Mouse (Mus musculus): Measurements from ENCODE around the gene Nf2. TPM values are rescaled to one million over a fixed set of nuclear protein-coding genes. Genes with fewer than 3 reads are reported as not detected.

Nf2 gene
- polyA plus RNA-seq, 1 experiment, result 56.1 TPM

GRCm38 (mm10) chr11:4881087-4881486 lies 31.8 kb upstream of the Nf2 start:
- Histone ChIP-seq H3K27me3 (ENCODE audit: control insufficient read depth, insufficient read depth, low read length) (no peaks in the 10 kb centered on the region), H3K4me1 (replicated peaks; ENCODE audit: control insufficient read depth, insufficient read depth, low read length) (no peaks in the 10 kb centered on the region), H3K36me3 (ENCODE audit: control insufficient read depth, insufficient read depth, low read length) (no peaks in the 10 kb centered on the region), H3K4me3 (ENCODE audit: control insufficient read depth, insufficient read depth, low read length) (no peak overlapping the region), H3K27ac (ENCODE audit: control insufficient read depth, insufficient read depth, low read length) (no peak overlapping the region)
- WGBS, result 94% methylated on average over 4 of the region's 4 CpGs
- no peak for TF ChIP-seq POLR2A (IDR thresholded peaks at IDR 0.05; ENCODE audit: control insufficient read depth, extremely low read depth, insufficient read depth, low read length, poor library complexity)
- TF ChIP-seq CTCF (IDR thresholded peaks at IDR 0.05; ENCODE audit: borderline replicate concordance, control insufficient read depth, extremely low read depth, insufficient read depth, low read length, poor library complexity), result no peak
- no peak for DNase-seq

- TF ChIP-seq CTCF (IDR thresholded peaks at IDR 0.05; ENCODE audit: borderline replicate concordance, control insufficient read depth, extremely low read depth, insufficient read depth, low read length, poor library complexity) (no peak), POLR2A (IDR thresholded peaks at IDR 0.05; ENCODE audit: control insufficient read depth, extremely low read depth, insufficient read depth, low read length, poor library complexity) (peak; percentile 26; the same call in 1 of the 2 replicates)
- H3K27ac ChIP-seq (ENCODE audit: control insufficient read depth, insufficient read depth, low read length), result no peak overlapping the region
- no peaks in the 10 kb centered on the region for H3K27me3 ChIP-seq (ENCODE audit: control insufficient read depth, insufficient read depth, low read length)
- peak overlapping the region; percentile 90 for H3K4me3 ChIP-seq (ENCODE audit: control insufficient read depth, insufficient read depth, low read length)
- H3K36me3 ChIP-seq (ENCODE audit: control insufficient read depth, insufficient read depth, low read length), result no peaks in the 10 kb centered on the region
- peaks cover 20% of the 10 kb centered on the region for H3K4me1 ChIP-seq (replicated peaks; ENCODE audit: control insufficient read depth, insufficient read depth, low read length)
- WGBS, result 18% methylated on average over 10 of the region's 10 CpGs
- peak; percentile 4 for DNase-seq
Observed at GRCm38 (mm10) chr11:4874551-4874950, 25.2 kb upstream of the Nf2 start.

GRCm38 (mm10) chr11:4873755-4874475 lies 24.6 kb upstream of the Nf2 start, which contains the start of gene Nipsnap1:
TSS of gene Nipsnap1 (plus strand) at chr11:4873951.
- peak; percentile 89 for DNase-seq
- H3K36me3 ChIP-seq (ENCODE audit: control insufficient read depth, insufficient read depth, low read length), result no peaks in the 10 kb centered on the region
- TF ChIP-seq POLR2A (IDR thresholded peaks at IDR 0.05; ENCODE audit: control insufficient read depth, extremely low read depth, insufficient read depth, low read length, poor library complexity), result peak; percentile 62
- peak; percentile 42; the same call in 1 of the 2 replicates for TF ChIP-seq CTCF (IDR thresholded peaks at IDR 0.05; ENCODE audit: borderline replicate concordance, control insufficient read depth, extremely low read depth, insufficient read depth, low read length, poor library complexity)
- peak within 1 kb of the TSS; percentile 90 for H3K4me3 ChIP-seq (ENCODE audit: control insufficient read depth, insufficient read depth, low read length)
- no peak within 1 kb of the TSS for H3K27ac ChIP-seq (ENCODE audit: control insufficient read depth, insufficient read depth, low read length)
- H3K27me3 ChIP-seq (ENCODE audit: control insufficient read depth, insufficient read depth, low read length), result no peaks in the 10 kb centered on the region
- WGBS, result 1% methylated on average over 30 of the region's 30 CpGs
- H3K4me1 ChIP-seq (replicated peaks; ENCODE audit: control insufficient read depth, insufficient read depth, low read length), result peaks cover 20% of the 10 kb centered on the region

GRCm38 (mm10) chr11:4865645-4866251 lies 16.4 kb upstream of the Nf2 start:
- Histone ChIP-seq H3K4me1 (replicated peaks; ENCODE audit: control insufficient read depth, insufficient read depth, low read length) (no peaks in the 10 kb centered on the region), H3K27me3 (ENCODE audit: control insufficient read depth, insufficient read depth, low read length) (no peaks in the 10 kb centered on the region), H3K27ac (ENCODE audit: control insufficient read depth, insufficient read depth, low read length) (no peak overlapping the region), H3K4me3 (ENCODE audit: control insufficient read depth, insufficient read depth, low read length) (no peak overlapping the region), H3K36me3 (ENCODE audit: control insufficient read depth, insufficient read depth, low read length) (no peaks in the 10 kb centered on the region)
- WGBS, result 56% methylated on average over 10 of the region's 10 CpGs
- TF ChIP-seq CTCF (IDR thresholded peaks at IDR 0.05; ENCODE audit: borderline replicate concordance, control insufficient read depth, extremely low read depth, insufficient read depth, low read length, poor library complexity), result no peak
- no peak for TF ChIP-seq POLR2A (IDR thresholded peaks at IDR 0.05; ENCODE audit: control insufficient read depth, extremely low read depth, insufficient read depth, low read length, poor library complexity)
- peak; percentile 68 for DNase-seq

- 95% methylated on average over 1 of the region's 1 CpGs for WGBS
- H3K27ac ChIP-seq (ENCODE audit: control insufficient read depth, insufficient read depth, low read length), result no peak overlapping the region
- TF ChIP-seq POLR2A (IDR thresholded peaks at IDR 0.05; ENCODE audit: control insufficient read depth, extremely low read depth, insufficient read depth, low read length, poor library complexity) (no peak), CTCF (IDR thresholded peaks at IDR 0.05; ENCODE audit: borderline replicate concordance, control insufficient read depth, extremely low read depth, insufficient read depth, low read length, poor library complexity) (no peak)
- no peaks in the 10 kb centered on the region for H3K4me1 ChIP-seq (replicated peaks; ENCODE audit: control insufficient read depth, insufficient read depth, low read length)
- no peak for DNase-seq
- H3K27me3 ChIP-seq (ENCODE audit: control insufficient read depth, insufficient read depth, low read length), result no peaks in the 10 kb centered on the region
- no peaks in the 10 kb centered on the region for H3K36me3 ChIP-seq (ENCODE audit: control insufficient read depth, insufficient read depth, low read length)
- H3K4me3 ChIP-seq (ENCODE audit: control insufficient read depth, insufficient read depth, low read length), result no peak overlapping the region
Observed at GRCm38 (mm10) chr11:4862730-4863129, 13.4 kb upstream of the Nf2 start.

GRCm38 (mm10) chr11:4861816-4862604 lies 12.7 kb upstream of the Nf2 start:
- no peak overlapping the region for H3K4me3 ChIP-seq (ENCODE audit: control insufficient read depth, insufficient read depth, low read length)
- H3K27ac ChIP-seq (ENCODE audit: control insufficient read depth, insufficient read depth, low read length), result no peak overlapping the region
- no peaks in the 10 kb centered on the region for H3K27me3 ChIP-seq (ENCODE audit: control insufficient read depth, insufficient read depth, low read length)
- WGBS, result 58% methylated on average over 11 of the region's 11 CpGs
- H3K4me1 ChIP-seq (replicated peaks; ENCODE audit: control insufficient read depth, insufficient read depth, low read length), result no peaks in the 10 kb centered on the region
- no peak for DNase-seq
- TF ChIP-seq CTCF (IDR thresholded peaks at IDR 0.05; ENCODE audit: borderline replicate concordance, control insufficient read depth, extremely low read depth, insufficient read depth, low read length, poor library complexity), result no peak
- no peaks in the 10 kb centered on the region for H3K36me3 ChIP-seq (ENCODE audit: control insufficient read depth, insufficient read depth, low read length)

Data from thymus, adult 2 months (tissue).